Mouse (Mus musculus): ENCODE results near the gene Mark2.

The Mark2 gene

GRCm38 (mm10) chr19:7267091-7267741 lies 74.4 kb downstream of the Mark2 start, which contains the start of gene Rcor2:
Gene Rcor2 (plus strand): TSS chr19:7267325.
- peak; percentile 86 for DNase-seq (ENCODE audit: extremely low spot score)

DNA sequence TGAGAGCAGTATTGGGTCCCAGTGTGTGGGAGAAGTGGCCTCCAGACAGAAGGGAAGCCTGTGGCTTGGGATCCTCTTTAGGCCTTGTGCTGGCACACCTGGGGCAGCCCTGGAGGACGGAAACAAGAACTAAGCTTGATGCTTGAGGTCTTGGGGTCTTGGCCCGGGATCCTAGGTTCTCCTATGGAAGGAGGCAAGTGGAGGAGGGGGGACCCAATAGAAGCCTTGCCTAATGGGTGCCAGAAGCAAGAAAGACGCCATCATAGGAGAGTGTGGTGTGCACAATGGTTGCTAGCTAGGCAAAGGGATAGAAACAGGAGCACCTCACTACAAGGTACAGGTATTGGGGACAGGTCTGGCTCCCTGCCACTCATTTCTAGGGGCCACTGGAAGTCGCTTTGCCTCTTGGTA lies 75.2 kb downstream of the Mark2 start:
- DNase-seq (ENCODE audit: extremely low spot score) = peak; percentile 60

GRCm38 (mm10) chr19:7265478-7266191 lies 76.0 kb downstream of the Mark2 start:
- DNase-seq (ENCODE audit: extremely low spot score) = peak; percentile 85

GRCm38 (mm10) chr19:7264766-7265331 lies 76.8 kb downstream of the Mark2 start:
- peak; percentile 60 for DNase-seq (ENCODE audit: extremely low spot score)

- DNase-seq (ENCODE audit: extremely low spot score) = peak; percentile 82
Observed at GRCm38 (mm10) chr19:7264088-7264765, 77.4 kb downstream of the Mark2 start.

DNA sequence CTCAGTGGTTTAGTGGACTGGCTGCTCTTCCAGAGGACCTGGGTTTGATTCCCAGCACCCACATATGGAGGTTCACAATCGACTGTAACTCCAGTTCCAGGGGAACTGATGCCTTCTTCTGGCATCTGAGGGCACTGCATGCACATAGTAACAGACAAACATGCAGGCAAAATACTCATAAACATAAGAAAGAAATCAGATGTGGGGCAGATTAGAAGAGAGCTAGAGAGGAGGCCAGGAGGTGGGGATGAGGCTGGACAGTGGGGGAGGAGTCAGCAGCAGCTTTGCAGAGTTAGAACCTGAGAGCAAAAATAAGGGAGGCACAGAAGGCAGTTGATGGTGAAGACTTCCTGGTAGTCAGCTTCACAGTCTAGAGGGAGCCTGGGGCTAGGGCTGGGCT lies 79.1 kb downstream of the Mark2 start:
- no peak for DNase-seq (ENCODE audit: extremely low spot score)

- DNase-seq (ENCODE audit: extremely low spot score) = no peak
Observed at GRCm38 (mm10) chr19:7261964-7262363, 79.7 kb downstream of the Mark2 start.

- no peak for DNase-seq (ENCODE audit: extremely low spot score)
Observed at GRCm38 (mm10) chr19:7261476-7261875, 80.2 kb downstream of the Mark2 start.

DNA sequence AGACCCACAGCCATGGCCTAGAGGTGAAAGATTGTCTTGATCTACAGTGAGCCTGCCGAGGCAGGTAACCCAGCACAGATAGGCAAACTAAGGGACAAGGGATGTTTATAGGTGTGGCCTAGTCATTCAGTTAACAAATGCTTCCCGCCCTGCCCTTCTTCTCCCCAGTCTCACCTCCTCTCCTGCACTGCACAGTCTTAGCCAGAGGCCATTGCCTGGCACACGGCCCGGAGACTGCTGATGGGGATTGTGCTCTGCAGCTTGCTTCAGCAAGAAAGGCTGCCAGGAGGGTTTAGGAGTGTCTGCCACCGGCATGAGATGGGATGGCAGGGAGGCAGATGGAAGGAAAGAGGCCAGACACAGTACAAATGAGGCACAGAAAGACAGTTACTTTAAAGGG lies 83.8 kb downstream of the Mark2 start:
- DNase-seq (ENCODE audit: extremely low spot score) = no peak

- no peak for DNase-seq (ENCODE audit: extremely low spot score)
Observed at GRCm38 (mm10) chr19:7246021-7246420, 95.6 kb downstream of the Mark2 start.

GRCm38 (mm10) chr19:7240782-7241690 lies 100.6 kb downstream of the Mark2 start, which contains the start of gene Naa40:
Gene Naa40 (minus strand): TSS chr19:7241183.
- peak; percentile 93 for DNase-seq (ENCODE audit: extremely low spot score)

- DNase-seq (ENCODE audit: extremely low spot score) = no peak
Observed at GRCm38 (mm10) chr19:7240291-7240690, 101.4 kb downstream of the Mark2 start.

DNA sequence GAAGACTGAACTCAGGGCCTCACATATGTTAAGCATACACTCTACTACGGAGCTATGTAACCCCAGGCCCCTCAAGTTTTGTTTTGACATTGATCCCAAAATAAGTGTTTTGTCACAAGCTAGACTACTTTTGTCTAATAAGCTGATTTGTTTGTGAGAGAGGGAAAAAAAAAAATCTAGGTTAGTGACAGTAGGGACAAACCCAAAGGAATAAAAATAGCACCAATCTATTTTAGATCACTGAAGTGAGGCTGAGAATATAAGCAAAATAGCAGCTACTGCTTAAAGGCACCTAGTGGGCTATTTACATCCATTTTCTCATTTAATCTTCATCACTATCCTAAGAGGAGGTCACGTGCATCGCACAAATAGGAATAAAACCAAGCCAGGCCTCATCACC lies 102.1 kb downstream of the Mark2 start:
- DNase-seq (ENCODE audit: extremely low spot score) = no peak

DNA sequence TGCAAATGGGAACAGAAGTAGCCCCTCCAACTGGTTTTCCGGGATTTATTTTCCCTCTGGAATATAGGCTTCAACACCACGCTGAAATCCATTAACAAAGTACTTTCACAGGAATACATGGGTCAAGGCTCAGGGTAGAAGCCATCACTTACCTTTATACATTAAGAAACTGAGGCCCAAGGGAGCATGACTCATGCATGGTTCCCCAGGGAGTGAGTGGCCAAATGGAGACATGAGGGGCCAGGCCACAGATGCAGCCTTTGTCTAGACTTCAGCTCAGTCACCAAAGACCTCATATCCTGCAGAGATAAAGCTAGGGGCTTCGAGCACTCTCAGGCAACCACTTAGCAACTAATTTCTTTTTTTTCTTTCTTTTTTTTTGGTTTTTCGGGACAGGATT lies 104.9 kb downstream of the Mark2 start:
- DNase-seq (ENCODE audit: extremely low spot score) = no peak

DNA sequence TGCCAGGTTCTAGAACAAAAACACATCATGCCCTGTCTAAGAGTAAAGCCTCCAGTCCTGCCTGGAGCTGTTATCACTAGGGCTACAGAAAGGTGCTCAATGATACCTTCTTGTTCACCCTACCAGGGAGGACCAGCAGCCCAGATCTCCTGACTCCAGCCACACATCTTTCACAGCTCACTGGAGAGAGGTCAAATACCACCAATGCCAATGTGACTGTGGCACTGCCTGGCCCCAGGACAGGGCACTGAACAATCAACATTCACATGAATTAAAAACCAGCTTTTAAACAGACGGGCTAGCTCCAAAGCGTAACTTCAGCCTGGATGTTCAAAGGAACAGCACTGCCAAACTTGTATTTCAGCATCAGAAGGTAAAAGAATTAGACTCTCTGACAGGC lies 105.6 kb downstream of the Mark2 start:
- no peak for DNase-seq (ENCODE audit: extremely low spot score)

GRCm38 (mm10) chr19:7235461-7235860 lies 106.2 kb downstream of the Mark2 start:
- DNase-seq (ENCODE audit: extremely low spot score) = no peak

- peak; percentile 69 for DNase-seq (ENCODE audit: extremely low spot score)
Observed at GRCm38 (mm10) chr19:7234537-7235221, 107.0 kb downstream of the Mark2 start.

GRCm38 (mm10) chr19:7226511-7226914 lies 115.1 kb downstream of the Mark2 start:
- DNase-seq (ENCODE audit: extremely low spot score) = no peak
